Mouse (Mus musculus): ENCODE measurements around the gene Zfp367. TPM values are rescaled to one million over a fixed set of nuclear protein-coding genes. Genes with fewer than 3 reads are reported as not detected.
A peak's percentile ranks its signal among the peaks of the same experiment; 100 is the strongest.

Zfp367 gene
- 1.6 and 2.3 TPM in 2 replicates for polyA plus RNA-seq (2012)

GRCm38 (mm10) chr13:64153083-64153682 lies at the start of gene Zfp367:
Zfp367 (minus strand) TSS chr13:64153202.
- Histone ChIP-seq H3K36me3 (ENCODE audit: control insufficient read depth) (peaks cover 35% of the 10 kb centered on the region), H3K4me3 (replicated peaks) (peak within 1 kb of the TSS; percentile 100), H3K4me1 (ENCODE audit: control insufficient read depth) (peaks cover 53% of the 10 kb centered on the region), H3K27me3 (ENCODE audit: control insufficient read depth) (peaks cover 34% of the 10 kb centered on the region), H3K9me3 (ENCODE audit: control insufficient read depth, low read length) (no peaks in the 10 kb centered on the region)
- TF ChIP-seq GATA1 (IDR thresholded peaks at IDR 0.05; ENCODE audit: low read length) (no peak), TAL1 (IDR thresholded peaks at IDR 0.05; ENCODE audit: low read length) (no peak)

DNA sequence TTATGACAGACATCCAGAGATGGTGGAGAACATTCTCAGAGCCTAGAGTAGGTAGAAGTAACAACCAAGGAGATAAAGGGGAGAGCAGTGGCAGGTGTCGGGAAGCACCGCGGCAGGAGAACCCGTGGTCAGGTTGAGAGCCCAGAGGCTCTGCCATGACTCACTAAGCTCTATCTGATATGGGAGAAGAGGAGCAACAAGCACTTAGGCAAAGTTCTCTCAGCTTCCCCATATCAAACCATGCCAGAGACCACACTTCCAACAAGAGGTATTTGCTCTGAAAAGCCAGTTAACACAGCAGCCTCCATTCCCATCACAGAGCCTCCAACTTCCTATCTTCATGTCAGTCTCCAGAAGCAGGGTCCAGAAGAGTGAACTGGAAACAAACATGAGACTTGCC lies 47.9 kb upstream of the Zfp367 start:
- H3K27me3 ChIP-seq (ENCODE audit: control insufficient read depth): no peaks in the 10 kb centered on the region
- no peaks in the 10 kb centered on the region for H3K4me1 ChIP-seq (ENCODE audit: control insufficient read depth)
- no peaks in the 10 kb centered on the region for H3K36me3 ChIP-seq (ENCODE audit: control insufficient read depth)
- no peak overlapping the region for H3K4me3 ChIP-seq (replicated peaks)
- H3K9me3 ChIP-seq (ENCODE audit: control insufficient read depth, low read length): no peaks in the 10 kb centered on the region
- no peak for TF ChIP-seq TAL1 (IDR thresholded peaks at IDR 0.05; ENCODE audit: low read length)

DNA sequence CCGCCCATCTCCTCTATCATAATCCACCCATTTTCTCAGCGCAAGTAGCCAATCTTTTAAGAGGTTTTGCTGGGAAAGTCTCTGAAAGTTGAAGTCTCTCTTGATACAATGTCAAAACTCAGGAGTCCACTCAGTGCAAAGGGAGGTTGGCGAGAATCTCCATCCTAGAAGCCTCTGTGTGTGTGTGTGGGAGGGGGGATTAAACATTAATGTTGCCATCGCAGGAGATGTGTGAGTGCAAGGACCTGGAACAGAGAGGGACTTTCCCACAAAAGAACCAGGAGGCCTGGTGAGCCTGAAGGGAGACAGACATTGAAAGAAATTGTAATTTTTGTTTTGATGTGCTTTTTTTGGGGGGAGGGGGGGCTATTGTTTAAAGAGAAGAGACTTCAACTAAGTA lies 45.3 kb upstream of the Zfp367 start:
- Histone ChIP-seq H3K4me1 (ENCODE audit: control insufficient read depth) (no peaks in the 10 kb centered on the region), H3K4me3 (replicated peaks) (no peak overlapping the region)
- TF ChIP-seq TAL1 (IDR thresholded peaks at IDR 0.05; ENCODE audit: low read length) (no peak), GATA1 (IDR thresholded peaks at IDR 0.05; ENCODE audit: low read length) (no peak)

DNA sequence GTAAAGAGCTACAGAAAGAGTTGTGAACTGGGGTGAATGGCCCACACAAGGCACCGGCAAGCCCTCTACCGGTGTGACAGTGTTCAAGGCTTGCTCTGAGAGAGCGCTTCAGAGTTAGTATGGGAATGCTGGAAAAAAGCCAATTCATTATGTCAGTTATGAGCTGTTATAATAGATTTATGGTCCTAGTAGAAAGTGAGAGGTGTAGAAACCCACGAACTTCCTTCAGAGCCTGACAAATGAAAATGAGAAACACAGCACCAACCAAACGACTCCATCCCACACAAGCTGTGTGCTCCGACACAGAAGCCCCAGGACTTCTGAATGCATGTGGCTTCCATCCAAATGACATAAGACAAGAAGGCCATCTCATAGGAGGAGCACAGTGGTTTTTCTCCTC lies 44.9 kb upstream of the Zfp367 start:
- no peaks in the 10 kb centered on the region for H3K4me1 ChIP-seq (ENCODE audit: control insufficient read depth)
- H3K36me3 ChIP-seq (ENCODE audit: control insufficient read depth): no peaks in the 10 kb centered on the region
- H3K9me3 ChIP-seq (ENCODE audit: control insufficient read depth, low read length): no peaks in the 10 kb centered on the region
- H3K4me3 ChIP-seq (replicated peaks): no peak overlapping the region
- no peaks in the 10 kb centered on the region for H3K27me3 ChIP-seq (ENCODE audit: control insufficient read depth)
- TF ChIP-seq TAL1 (IDR thresholded peaks at IDR 0.05; ENCODE audit: low read length) (no peak), GATA1 (IDR thresholded peaks at IDR 0.05; ENCODE audit: low read length) (no peak)

More for the DNA sequence above, 45.3 kb upstream of the Zfp367 start:
- no peaks in the 10 kb centered on the region for H3K36me3 ChIP-seq (ENCODE audit: control insufficient read depth)
- no peaks in the 10 kb centered on the region for H3K9me3 ChIP-seq (ENCODE audit: control insufficient read depth, low read length)
- no peaks in the 10 kb centered on the region for H3K27me3 ChIP-seq (ENCODE audit: control insufficient read depth)

DNA sequence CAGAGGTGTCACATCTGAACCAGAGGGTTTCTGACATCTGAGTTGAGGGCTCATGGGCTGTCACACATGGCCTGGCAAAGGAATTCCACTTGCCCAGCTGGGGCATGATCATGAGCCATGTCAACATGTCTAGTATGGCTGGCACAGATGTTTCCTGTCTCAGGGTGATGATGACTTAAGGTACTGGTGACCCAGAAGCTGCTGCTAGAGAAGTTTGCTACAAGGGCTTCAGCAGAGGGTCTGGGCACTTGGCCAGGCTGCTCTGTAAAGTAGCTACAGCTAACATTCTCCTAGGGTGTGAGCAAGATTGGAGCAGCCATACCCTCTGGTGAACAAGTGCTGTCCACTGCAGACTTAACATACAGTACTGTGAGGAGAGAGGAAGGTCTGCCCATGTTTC lies 34.1 kb upstream of the Zfp367 start:
- TF ChIP-seq GATA1 (IDR thresholded peaks at IDR 0.05; ENCODE audit: low read length) (no peak), TAL1 (IDR thresholded peaks at IDR 0.05; ENCODE audit: low read length) (no peak)
- no peaks in the 10 kb centered on the region for H3K27me3 ChIP-seq (ENCODE audit: control insufficient read depth)
- no peaks in the 10 kb centered on the region for H3K36me3 ChIP-seq (ENCODE audit: control insufficient read depth)
- H3K9me3 ChIP-seq (ENCODE audit: control insufficient read depth, low read length): no peaks in the 10 kb centered on the region
- H3K4me1 ChIP-seq (ENCODE audit: control insufficient read depth): no peaks in the 10 kb centered on the region
- H3K4me3 ChIP-seq (replicated peaks): no peak overlapping the region

- Histone ChIP-seq H3K4me1 (ENCODE audit: control insufficient read depth) (no peaks in the 10 kb centered on the region), H3K9me3 (ENCODE audit: control insufficient read depth, low read length) (no peaks in the 10 kb centered on the region), H3K27me3 (ENCODE audit: control insufficient read depth) (no peaks in the 10 kb centered on the region), H3K36me3 (ENCODE audit: control insufficient read depth) (no peaks in the 10 kb centered on the region), H3K4me3 (replicated peaks) (no peak overlapping the region)
- TF ChIP-seq GATA1 (IDR thresholded peaks at IDR 0.05; ENCODE audit: low read length): no peak
These were observed 33.5 kb upstream of the Zfp367 start for GRCm38 (mm10) chr13:64186516-64186915.

- Histone ChIP-seq H3K4me3 (replicated peaks) (no peak overlapping the region), H3K27me3 (ENCODE audit: control insufficient read depth) (no peaks in the 10 kb centered on the region), H3K36me3 (ENCODE audit: control insufficient read depth) (no peaks in the 10 kb centered on the region), H3K9me3 (ENCODE audit: control insufficient read depth, low read length) (no peaks in the 10 kb centered on the region), H3K4me1 (ENCODE audit: control insufficient read depth) (no peaks in the 10 kb centered on the region)
- TF ChIP-seq TAL1 (IDR thresholded peaks at IDR 0.05; ENCODE audit: low read length) (no peak), GATA1 (IDR thresholded peaks at IDR 0.05; ENCODE audit: low read length) (no peak)
These were observed 32.6 kb upstream of the Zfp367 start for GRCm38 (mm10) chr13:64185586-64185985.

DNA sequence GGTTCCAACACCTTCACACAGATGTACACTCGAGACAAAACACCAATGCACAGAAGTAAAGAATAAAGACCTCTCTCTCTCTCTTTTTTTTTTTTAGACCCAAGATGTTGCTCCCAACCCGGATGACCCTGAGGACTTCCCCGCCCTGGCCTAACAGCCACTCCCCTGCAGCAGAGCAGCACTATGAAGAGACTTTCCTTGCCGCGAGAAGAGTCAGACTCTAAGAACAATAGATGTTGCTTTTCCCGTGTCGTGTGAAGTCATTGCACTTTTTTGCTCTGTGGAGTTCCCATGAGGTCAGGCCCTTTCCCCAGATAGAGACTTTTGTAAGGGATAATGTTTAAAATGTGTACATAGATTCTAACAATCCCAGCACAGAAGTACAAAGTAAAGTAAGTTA lies 32.2 kb upstream of the Zfp367 start:
- Histone ChIP-seq H3K4me1 (ENCODE audit: control insufficient read depth) (no peaks in the 10 kb centered on the region), H3K9me3 (ENCODE audit: control insufficient read depth, low read length) (no peaks in the 10 kb centered on the region), H3K4me3 (replicated peaks) (no peak overlapping the region), H3K36me3 (ENCODE audit: control insufficient read depth) (no peaks in the 10 kb centered on the region), H3K27me3 (ENCODE audit: control insufficient read depth) (no peaks in the 10 kb centered on the region)
- no peak for TF ChIP-seq TAL1 (IDR thresholded peaks at IDR 0.05; ENCODE audit: low read length)

- Histone ChIP-seq H3K9me3 (ENCODE audit: control insufficient read depth, low read length) (no peaks in the 10 kb centered on the region), H3K4me3 (replicated peaks) (no peak overlapping the region), H3K4me1 (ENCODE audit: control insufficient read depth) (no peaks in the 10 kb centered on the region), H3K36me3 (ENCODE audit: control insufficient read depth) (no peaks in the 10 kb centered on the region), H3K27me3 (ENCODE audit: control insufficient read depth) (no peaks in the 10 kb centered on the region)
- TF ChIP-seq GATA1 (IDR thresholded peaks at IDR 0.05; ENCODE audit: low read length) (no peak), TAL1 (IDR thresholded peaks at IDR 0.05; ENCODE audit: low read length) (no peak)
These were observed 31.4 kb upstream of the Zfp367 start for GRCm38 (mm10) chr13:64184361-64184760.

DNA sequence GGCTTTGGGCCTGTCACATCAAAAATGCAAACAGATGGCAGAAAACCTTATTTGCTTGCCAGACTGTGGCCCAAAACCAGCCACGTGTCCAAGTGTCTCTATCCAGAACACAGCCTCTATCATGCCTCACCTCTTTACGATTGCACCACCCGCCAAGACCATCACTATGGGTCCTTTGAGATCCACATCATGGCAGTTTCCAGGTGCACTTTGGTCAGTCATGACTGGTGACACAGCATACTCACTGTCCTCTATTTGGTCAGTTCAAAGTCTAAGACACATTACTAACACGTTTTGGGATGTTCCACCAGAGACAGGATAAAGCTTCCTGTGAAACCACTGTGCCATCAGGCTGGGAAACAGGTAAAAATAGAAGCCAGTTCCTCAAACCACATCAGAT lies 30.6 kb upstream of the Zfp367 start:
- H3K9me3 ChIP-seq (ENCODE audit: control insufficient read depth, low read length): no peaks in the 10 kb centered on the region
- no peaks in the 10 kb centered on the region for H3K4me1 ChIP-seq (ENCODE audit: control insufficient read depth)
- no peaks in the 10 kb centered on the region for H3K36me3 ChIP-seq (ENCODE audit: control insufficient read depth)
- H3K27me3 ChIP-seq (ENCODE audit: control insufficient read depth): no peaks in the 10 kb centered on the region
- no peak for TF ChIP-seq GATA1 (IDR thresholded peaks at IDR 0.05; ENCODE audit: low read length)
- no peak for TF ChIP-seq TAL1 (IDR thresholded peaks at IDR 0.05; ENCODE audit: low read length)
- H3K4me3 ChIP-seq (replicated peaks): no peak overlapping the region
